Mouse (Mus musculus) left cerebral cortex, postnatal 10 days (tissue): ENCODE results near the gene Hydin. TPM values are rescaled to one million over a fixed set of nuclear protein-coding genes. Genes with fewer than 3 reads are reported as not detected.

Experiments used
- DNase-seq, 2 experiments: peaks; one replicate each; pipeline ENCODE4 v3.0.0; 2021 to 2022; ENCODE audit warnings: low spot score in 2 of 2, mixed read lengths in 1 of 2; ENCODE audit errors: extremely low spot score in 1 of 2
- intact Hi-C: fragments of 180-260 bp; cut with DNase I; formaldehyde crosslinking; loops from one replicate; pipeline ENCODE4 v1.15.1; 2025
- microRNA-seq: library from miRNA; unstranded; fragments of <30 nt; microRNA quantifications from one replicate; pipeline ENCODE4 v1.2.0, GENCODE M21; 2022
- total RNA-seq, 2 experiments: library from RNA; stranded (reverse); gene quantifications; 2 replicates each; pipeline ENCODE4 v1.2.3; 2021

Gene Hydin
- total RNA-seq, 2 experiments from 2014 or later: 0.24 to 0.26 TPM

GRCm38 (mm10) chr8:110649286-110649685 lies 382.5 kb downstream of the Hydin start:
- intact Hi-C loops: loop anchor here (10.0 kb wide), 1 partner anchor 166 kb away; no protein-coding TSS in a partner anchor
- no peak for DNase-seq

DNA sequence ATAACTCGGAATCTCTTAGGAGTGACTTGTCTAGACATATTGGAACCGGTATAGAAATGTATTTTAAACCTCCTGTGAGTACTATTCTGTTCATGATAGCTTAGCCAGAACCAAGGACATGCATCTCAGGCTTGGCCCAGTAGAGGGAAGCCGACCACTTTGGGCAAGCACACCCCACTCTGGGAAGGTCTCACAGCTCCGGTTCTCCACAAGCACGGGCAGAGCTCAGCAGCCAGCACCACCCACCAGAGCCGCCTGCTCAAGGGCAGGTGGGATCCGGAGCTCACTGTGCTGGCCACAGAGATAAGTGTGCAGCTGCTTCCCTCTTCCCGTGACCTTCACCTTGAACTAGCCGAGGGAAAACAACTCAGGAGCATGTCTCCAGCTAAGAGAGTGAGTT lies 384.1 kb downstream of the Hydin start:
- intact Hi-C loops: no loop called here
- peak in 1 of 2 experiments; percentile 62 for DNase-seq

GRCm38 (mm10) chr8:110651847-110652246 lies 385.1 kb downstream of the Hydin start:
- DNase-seq: no peak
- intact Hi-C loops: no loop called here

DNA sequence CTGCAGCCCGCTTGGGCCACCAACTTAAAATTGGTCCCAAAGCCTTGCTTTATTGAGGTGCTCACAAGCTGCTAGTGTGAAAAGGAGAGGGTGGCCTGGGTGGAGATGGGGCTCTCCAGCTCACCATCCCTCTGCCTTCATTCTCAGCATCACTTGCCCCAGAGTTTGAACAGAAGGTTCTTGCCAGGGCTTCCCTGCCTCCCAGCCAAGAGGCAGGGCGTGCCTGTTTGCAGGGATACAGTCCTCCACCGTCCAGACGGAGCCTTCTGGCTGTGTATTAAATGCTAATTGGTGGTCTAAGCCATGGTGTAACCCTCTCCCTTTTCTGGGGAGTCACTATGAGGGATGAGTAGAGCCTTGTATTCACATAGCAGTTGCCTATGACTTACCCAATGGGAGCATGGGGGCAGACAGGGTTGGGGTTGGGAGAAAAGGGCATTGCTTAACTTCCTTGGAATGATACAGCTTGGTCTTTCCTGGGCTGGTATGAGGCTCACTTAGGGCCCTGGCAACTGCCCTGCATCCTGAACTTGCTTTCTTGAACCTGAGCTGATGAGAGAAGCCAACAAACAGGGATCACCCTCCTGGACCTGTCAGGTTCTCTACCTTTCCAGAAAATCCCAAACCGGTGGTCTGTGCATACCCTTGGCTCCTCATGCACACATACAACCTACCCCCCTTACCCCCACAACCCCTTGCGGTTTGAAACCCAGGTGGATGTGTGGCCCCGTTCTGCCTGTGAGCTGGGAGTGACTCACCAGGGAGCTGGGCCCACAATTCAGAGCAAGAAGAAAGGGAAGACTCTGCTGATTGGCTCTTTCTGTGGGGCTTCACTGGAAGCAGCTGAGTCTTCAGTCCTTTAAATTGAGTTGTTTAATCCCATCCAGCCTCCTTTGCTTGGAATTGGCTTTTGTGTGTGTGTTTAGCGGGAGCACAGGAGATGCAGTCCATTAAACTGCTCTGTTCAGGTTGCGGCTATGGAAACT lies 387.6 kb downstream of the Hydin start:
- DNase-seq: no peak
- intact Hi-C loops: loop anchor here (2.0 kb wide), 1 partner anchor 68 kb away; no protein-coding TSS in a partner anchor

DNA sequence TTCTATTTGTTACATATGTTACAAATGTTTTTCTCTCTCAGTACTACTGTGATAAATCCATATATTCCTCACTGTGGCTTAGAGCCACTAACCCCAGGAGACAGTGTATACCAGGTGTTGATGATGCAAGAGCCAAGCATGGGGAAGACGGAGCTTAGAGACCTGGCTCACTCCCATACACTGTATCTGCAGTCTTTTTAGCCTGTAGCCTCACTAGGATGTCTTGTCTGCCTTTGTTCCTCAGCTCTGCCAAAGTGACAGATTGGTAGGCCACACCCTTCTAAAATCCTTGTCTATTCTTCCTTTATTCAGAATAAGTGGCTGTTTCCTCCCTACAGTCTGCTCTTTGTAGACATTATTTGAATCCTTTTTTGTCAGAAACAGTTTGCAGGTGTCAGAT lies 389.1 kb downstream of the Hydin start:
- intact Hi-C loops: loop anchor here (2.0 kb wide), 1 partner anchor 67 kb away; no protein-coding TSS in a partner anchor
- no peak for DNase-seq

DNA sequence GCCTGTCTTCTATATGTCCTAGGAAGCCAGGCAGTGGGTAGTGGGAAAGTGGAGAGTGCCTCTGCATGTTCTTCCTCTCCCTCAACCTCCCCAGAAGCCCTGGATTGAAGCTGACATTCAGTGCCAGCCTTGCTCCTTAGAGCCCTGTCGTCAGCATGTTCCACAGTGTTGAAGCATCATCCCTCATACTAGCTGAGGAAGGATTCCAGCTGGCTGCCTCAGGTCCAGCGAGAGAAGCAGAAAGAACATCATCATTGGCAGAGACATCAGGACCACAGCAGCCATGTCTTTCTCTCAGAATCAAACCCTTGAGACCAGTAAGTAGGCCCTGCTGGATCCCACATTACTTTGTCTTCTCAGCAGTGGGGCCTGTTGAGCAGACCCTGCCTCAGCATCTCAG lies 390.9 kb downstream of the Hydin start:
- intact Hi-C loops: no loop called here
- DNase-seq: no peak

Small RNAs within 50 kb of the gene (microRNA-seq; reads per million reads assigned to microRNA genes)
- gene Gm44489: not detected
- gene Gm47306: not detected

Other genes with a start within 250 kb of the Hydin start
- not detected for gene Chst4, start 227.2 kb upstream of the Hydin start, total RNA-seq
- gene Zfp612, start 187.2 kb upstream of the Hydin start, total RNA-seq: 10 to 100 TPM; 19.1 to 22.5 TPM
- not detected for gene Gm21964, start 165.8 kb upstream of the Hydin start, total RNA-seq
- gene Gm17720, start 164.2 kb upstream of the Hydin start, total RNA-seq: not detected
- 10 to 100 TPM; 59.2 to 70.7 TPM for gene Calb2, start 98.8 kb upstream of the Hydin start, total RNA-seq
- gene Cmtr2, start 51.3 kb upstream of the Hydin start, total RNA-seq: 1 to 10 TPM; 5.1 to 5.3 TPM